Mouse (Mus musculus) kidney, embryonic 14.5 days (tissue): ENCODE measurements around the gene Elmo1. TPM values are rescaled to one million over a fixed set of nuclear protein-coding genes. Genes with fewer than 3 reads are reported as not detected.
"Not testable (repeated sequence)": the region's sequence is repeated elsewhere in the genome, so short reads cannot be mapped to it uniquely, and the experiment has no call there.

Source experiments
- ATAC-seq: fragments of 200-750 bp; cut with Nextera tagmentation; 2 replicates; pipeline ENCODE4 v1.8.0; 2017; ENCODE audit warnings: moderate number of reproducible peaks, mild to moderate bottlenecking, moderate TSS enrichment, moderate library complexity; ENCODE audit not compliant: low FRiP score, low TSS enrichment
- H3K27ac ChIP-seq: fragments of 300-500 bp; sonication (generic); 2 replicates; pipeline ENCODE4 v1.5.1; 2014; ENCODE audit warnings: low read depth, mild to moderate bottlenecking, low read length, moderate library complexity, mixed read lengths
- H3K27me3 ChIP-seq: fragments of 300-500 bp; sonication (generic); 2 replicates; pipeline ENCODE4 v1.6.1; 2014; ENCODE audit warnings: mild to moderate bottlenecking, low read length; ENCODE audit not compliant: control insufficient read depth, insufficient read depth
- H3K36me3 ChIP-seq: fragments of 300-500 bp; sonication (generic); 2 replicates; pipeline ENCODE4 v1.6.1; 2014; ENCODE audit warnings: low read length, mixed read lengths; ENCODE audit not compliant: control insufficient read depth, insufficient read depth
- H3K4me1 ChIP-seq: fragments of 300-500 bp; sonication (generic); 2 replicates; pipeline ENCODE4 v1.6.1; 2014; ENCODE audit warnings: low read length, mixed read lengths; ENCODE audit not compliant: control insufficient read depth, insufficient read depth
- H3K4me2 ChIP-seq: fragments of 300-500 bp; sonication (generic); replicated peaks from 2 replicates; pipeline ENCODE4 v1.6.1; 2014; ENCODE audit warnings: low read depth, mild to moderate bottlenecking, low read length
- H3K4me3 ChIP-seq: fragments of 300-500 bp; sonication (generic); 2 replicates; pipeline ENCODE4 v1.5.1; 2014; ENCODE audit warnings: mild to moderate bottlenecking, low read length
- H3K9ac ChIP-seq: fragments of 300-500 bp; sonication (generic); 2 replicates; pipeline ENCODE4 v1.6.1; 2014; ENCODE audit warnings: low read depth, mild to moderate bottlenecking, low read length, moderate library complexity
- H3K9me3 ChIP-seq: fragments of 300-500 bp; sonication (generic); 2 replicates; pipeline ENCODE4 v1.6.1; 2016; ENCODE audit warnings: low read length; ENCODE audit not compliant: control insufficient read depth
- WGBS: fragments of 180-500 bp; shearing (Covaris S2); extraction: QIAGEN DNeasy Blood & Tissue Kit; methylation state at CpG from one replicate; pipeline ENCODE4 v1.1.7; 2014; 5-methylcytosine and 5-hydroxymethylcytosine counted together
- polyA plus RNA-seq: library from polyadenylated mRNA; unstranded; fragments of >200 nt; fragmentation: Nextera tagmentation; extraction: Ambion mirVana; gene quantifications from 2 replicates; pipeline ENCODE4 v1.2.1, GENCODE M21; 2014

The Elmo1 gene
- polyA plus RNA-seq, 1 experiment from 2014 or later = 15.4 TPM

- Histone ChIP-seq H3K9me3 (no peaks in the 10 kb centered on the region), H3K9ac (no peak overlapping the region), H3K4me1 (no peaks in the 10 kb centered on the region), H3K27me3 (no peaks in the 10 kb centered on the region), H3K36me3 (no peaks in the 10 kb centered on the region), H3K27ac (no peak overlapping the region), H3K4me2 (no peak overlapping the region), H3K4me3 (no peak overlapping the region)
- no peak for ATAC-seq
- 61% methylated on average over 3 of the region's 3 CpGs for WGBS
Observed at GRCm38 (mm10) chr13:20609003-20609688, 518.8 kb downstream of the Elmo1 start.

GRCm38 (mm10) chr13:20615596-20616469 is 525.4 kb downstream of the Elmo1 start:
- 56% methylated on average over 10 of the region's 10 CpGs for WGBS
- Histone ChIP-seq H3K4me1 (no peaks in the 10 kb centered on the region), H3K36me3 (no peaks in the 10 kb centered on the region), H3K4me2 (no peak overlapping the region), H3K27ac (no peak overlapping the region), H3K9me3 (no peaks in the 10 kb centered on the region), H3K27me3 (no peaks in the 10 kb centered on the region), H3K4me3 (no peak overlapping the region), H3K9ac (no peak overlapping the region)
- peak; percentile 28; the same call in 1 of the 2 replicates for ATAC-seq

- 83% methylated on average over 5 of the region's 5 CpGs for WGBS
- no peak for ATAC-seq
- Histone ChIP-seq H3K27me3 (no peaks in the 10 kb centered on the region), H3K9me3 (no peaks in the 10 kb centered on the region), H3K9ac (no peak overlapping the region), H3K4me1 (no peaks in the 10 kb centered on the region), H3K36me3 (no peaks in the 10 kb centered on the region), H3K4me2 (no peak overlapping the region), H3K27ac (no peak overlapping the region), H3K4me3 (no peak overlapping the region)
Observed at GRCm38 (mm10) chr13:20619946-20620345, 529.5 kb downstream of the Elmo1 start.

GRCm38 (mm10) chr13:20623071-20623850 is 532.9 kb downstream of the Elmo1 start:
- H3K4me3 ChIP-seq = no peak overlapping the region
- H3K27me3 ChIP-seq = no peaks in the 10 kb centered on the region
- no peak overlapping the region for H3K27ac ChIP-seq
- WGBS = 27% methylated on average over 7 of the region's 7 CpGs
- no peaks in the 10 kb centered on the region for H3K36me3 ChIP-seq
- H3K9ac ChIP-seq = no peak overlapping the region
- H3K4me2 ChIP-seq = no peak overlapping the region
- H3K9me3 ChIP-seq = no peaks in the 10 kb centered on the region
- H3K4me1 ChIP-seq = no peaks in the 10 kb centered on the region
- ATAC-seq = peak; percentile 86

GRCm38 (mm10) chr13:20627796-20628195 is 537.4 kb downstream of the Elmo1 start:
- no peaks in the 10 kb centered on the region for H3K9me3 ChIP-seq
- no peaks in the 10 kb centered on the region for H3K4me1 ChIP-seq
- H3K4me3 ChIP-seq = no peak overlapping the region
- H3K27ac ChIP-seq = no peak overlapping the region
- no peaks in the 10 kb centered on the region for H3K27me3 ChIP-seq
- no peak overlapping the region for H3K9ac ChIP-seq
- ATAC-seq = no peak
- no peaks in the 10 kb centered on the region for H3K36me3 ChIP-seq
- H3K4me2 ChIP-seq = no peak overlapping the region
- 85% methylated on average over 6 of the region's 6 CpGs for WGBS

- no peak overlapping the region for H3K27ac ChIP-seq
- no peaks in the 10 kb centered on the region for H3K9me3 ChIP-seq
- H3K4me2 ChIP-seq = no peak overlapping the region
- no peak overlapping the region for H3K4me3 ChIP-seq
- ATAC-seq = no peak
- H3K4me1 ChIP-seq = no peaks in the 10 kb centered on the region
- H3K9ac ChIP-seq = no peak overlapping the region
- 79% methylated on average over 5 of the region's 5 CpGs for WGBS
- no peaks in the 10 kb centered on the region for H3K27me3 ChIP-seq
- no peaks in the 10 kb centered on the region for H3K36me3 ChIP-seq
Observed at GRCm38 (mm10) chr13:20632477-20632876, 542.1 kb downstream of the Elmo1 start.

- H3K27me3 ChIP-seq, H3K36me3 ChIP-seq, ATAC-seq, H3K9me3 ChIP-seq, H3K9ac ChIP-seq, H3K4me2 ChIP-seq, H3K4me3 ChIP-seq, H3K4me1 ChIP-seq, H3K27ac ChIP-seq: not testable (repeated sequence)
- WGBS = 72% methylated on average over 1 of the region's 2 CpGs
Observed at GRCm38 (mm10) chr13:20634679-20635078, 544.3 kb downstream of the Elmo1 start.

- 76% methylated on average over 2 of the region's 2 CpGs for WGBS
Observed at GRCm38 (mm10) chr13:20635646-20636045, 545.2 kb downstream of the Elmo1 start.

More at GRCm38 (mm10) chr13:20635646-20636045, 545.2 kb downstream of the Elmo1 start:
- Histone ChIP-seq H3K9me3 (no peaks in the 10 kb centered on the region), H3K4me2 (no peak overlapping the region), H3K36me3 (no peaks in the 10 kb centered on the region), H3K4me3 (no peak overlapping the region), H3K27ac (no peak overlapping the region), H3K4me1 (no peaks in the 10 kb centered on the region), H3K27me3 (no peaks in the 10 kb centered on the region), H3K9ac (no peak overlapping the region)
- no peak for ATAC-seq
